In genomic region chr9:44802808-44803450, GRCm38 (mm10) we compare ENCODE assay signal across 18 mouse cellular contexts. TPM values are rescaled to one million over a fixed set of nuclear protein-coding genes. Genes with fewer than 3 reads are reported as not detected.
DNase-seq lines count a peak whose midpoint lies in the region; ATAC-seq and TF ChIP-seq lines count a peak whose summit lies in the region.
"Had no signal": no experiment of that assay in that cellular context is flagged by ENCODE, and none has a peak within 500 bp of the region (broad histone marks: within the 10 kb centered on the region; RNA-seq: fewer than 3 reads in every experiment).

TSS of gene Ttc36 (minus strand) at chr9:44803072.

- H3K4me2 ChIP-seq in forebrain, embryonic 13.5 days, result no peak within 1 kb of the TSS
- H3K4me2 ChIP-seq in midbrain, embryonic 13.5 days (replicated peaks), result no peak within 1 kb of the TSS
- H3K4me2 ChIP-seq: forebrain, embryonic 12.5 days; heart, embryonic 15.5 days; hindbrain, embryonic 15.5 days; limb, embryonic 12.5 days; neural tube, embryonic 13.5 days had no signal

- H3K27me3 ChIP-seq in liver, adult 2 months (ENCODE audit: control insufficient read depth, insufficient read depth, low read length), result no peaks in the 10 kb centered on the region
- peaks cover 21% of the 10 kb centered on the region for H3K27me3 ChIP-seq in forebrain, embryonic 13.5 days
- H3K27me3 ChIP-seq in midbrain, embryonic 13.5 days, result peaks cover 22% of the 10 kb centered on the region
- H3K27me3 ChIP-seq: hindbrain, embryonic 15.5 days had no signal

- peak within 1 kb of the TSS; percentile 58 for H3K4me3 ChIP-seq in liver, adult 2 months (ENCODE audit: insufficient read depth, low read depth, low read length)
- no peak within 1 kb of the TSS for H3K4me3 ChIP-seq in forebrain, embryonic 13.5 days
- no peak within 1 kb of the TSS for H3K4me3 ChIP-seq in midbrain, embryonic 13.5 days (replicated peaks)
- H3K4me3 ChIP-seq: embryonic facial prominence, embryonic 10.5 days; forebrain, embryonic 12.5 days; heart, embryonic 15.5 days; hindbrain, embryonic 15.5 days; limb, embryonic 12.5 days; midbrain, embryonic 10.5 days; neural tube, embryonic 13.5 days had no signal

- no peak for TF ChIP-seq CTCF in liver, adult 2 months (IDR thresholded peaks at IDR 0.05; ENCODE audit: low read depth, low read length)

- DNase-seq in NIH3T3 (ENCODE audit: low read depth), result peak; percentile 11
- DNase-seq in kidney, adult 9 months, result peak; percentile 94
- DNase-seq in liver, adult 2 months (ENCODE audit: extremely low read depth, low read depth, low spot score), result peak; percentile 95
- DNase-seq in lung, postnatal 10 days, result peak; percentile 56
- DNase-seq in thymus, postnatal 25 days, result no peak
- no peak for DNase-seq in layer of hippocampus, adult 18-20 months (ENCODE audit: low spot score in 2 of 2)
- DNase-seq: cerebellum, adult 8-10 months; gastrocnemius, postnatal 14 days; thymus, postnatal 36 days had no signal

- H3K9ac ChIP-seq in liver, adult 2 months (ENCODE audit: low read depth, low read length), result peak within 1 kb of the TSS; percentile 70
- H3K9ac ChIP-seq in forebrain, embryonic 13.5 days, result no peak within 1 kb of the TSS
- H3K9ac ChIP-seq in midbrain, embryonic 13.5 days (replicated peaks), result no peak within 1 kb of the TSS
- H3K9ac ChIP-seq: forebrain, embryonic 12.5 days; heart, embryonic 15.5 days; hindbrain, embryonic 15.5 days; limb, embryonic 12.5 days; neural tube, embryonic 13.5 days had no signal

- H3K27ac ChIP-seq in liver, adult 2 months (replicated peaks; ENCODE audit: insufficient read depth, low read depth, low read length), result peak within 1 kb of the TSS; percentile 91
- H3K27ac ChIP-seq in forebrain, embryonic 13.5 days, result no peak within 1 kb of the TSS
- H3K27ac ChIP-seq in midbrain, embryonic 13.5 days, result no peak within 1 kb of the TSS
- H3K27ac ChIP-seq: embryonic facial prominence, embryonic 10.5 days; forebrain, embryonic 12.5 days; heart, embryonic 15.5 days; hindbrain, embryonic 15.5 days; limb, embryonic 12.5 days; midbrain, embryonic 10.5 days; neural tube, embryonic 13.5 days had no signal

- no peak for ATAC-seq in forebrain, embryonic 13.5 days
- no peak for ATAC-seq in midbrain, embryonic 13.5 days

- H3K9me3 ChIP-seq in forebrain, embryonic 13.5 days (replicated peaks), result no peaks in the 10 kb centered on the region
- H3K9me3 ChIP-seq in midbrain, embryonic 13.5 days, result no peaks in the 10 kb centered on the region
- H3K9me3 ChIP-seq: embryonic facial prominence, embryonic 10.5 days; forebrain, embryonic 12.5 days; heart, embryonic 15.5 days; hindbrain, embryonic 15.5 days; limb, embryonic 12.5 days; midbrain, embryonic 10.5 days; neural tube, embryonic 13.5 days had no signal

- WGBS in liver, adult 2 months, result 15% methylated on average over 4 of the region's 4 CpGs
- WGBS in forebrain, embryonic 13.5 days, result 82% methylated on average over 4 of the region's 4 CpGs
- 79% methylated on average over 4 of the region's 4 CpGs for WGBS in midbrain, embryonic 13.5 days

- H3K4me1 ChIP-seq in liver, adult 2 months (ENCODE audit: control insufficient read depth, insufficient read depth, low read length), result peaks cover 20% of the 10 kb centered on the region
- H3K4me1 ChIP-seq in forebrain, embryonic 13.5 days, result peaks cover 17% of the 10 kb centered on the region
- peaks cover 23% of the 10 kb centered on the region for H3K4me1 ChIP-seq in midbrain, embryonic 13.5 days (replicated peaks)

- TF ChIP-seq POLR2A in liver, adult 2 months (IDR thresholded peaks at IDR 0.05; ENCODE audit: extremely low read depth, insufficient read depth, low read length), result peak; percentile 92

- H3K36me3 ChIP-seq in liver, adult 2 months (ENCODE audit: control insufficient read depth, insufficient read depth, low read length), result peaks cover 22% of the 10 kb centered on the region; the same call in 1 of the 2 replicates
- peaks cover 34% of the 10 kb centered on the region for H3K36me3 ChIP-seq in forebrain, embryonic 13.5 days (ENCODE audit: poor library complexity, severe bottlenecking)
- H3K36me3 ChIP-seq in midbrain, embryonic 13.5 days, result peaks cover 35% of the 10 kb centered on the region

- H3K79me2 ChIP-seq in liver, adult 2 months (ENCODE audit: control insufficient read depth, insufficient read depth, low read length), result peaks cover 7% of the 10 kb centered on the region; the same call in 1 of the 2 replicates

RNA-seq across cellular contexts. Expression of gene Ttc36, which starts in this region (rescaled TPM):
- total RNA-seq in liver, adult 2 months (2014; rRNA removed), result 1,192 and 1,193 TPM in 2 replicates
- polyA plus RNA-seq in liver, adult 2 months (2012; rRNA removed), result 2,094 and 2,442 TPM in 2 replicates
- total RNA-seq in layer of hippocampus, adult 18-20 months (2021), result 1 to 10 TPM in 1 of 2 experiments, not detected in 1; 1.2 TPM
- 0.60 TPM in 1 of 2 replicates, not detected in the other for polyA plus RNA-seq in forebrain, embryonic 13.5 days (2015; fragmentation: Nextera tagmentation; extraction: Ambion mirVana)
- polyA plus RNA-seq in midbrain, embryonic 13.5 days (2015; fragmentation: Nextera tagmentation; extraction: Ambion mirVana), result not detected in 2 replicates
- polyA plus RNA-seq: embryonic facial prominence, embryonic 10.5 days; limb, embryonic 12.5 days; neural tube, embryonic 13.5 days had no signal

Comparison
In these comparisons a context has a peak if more than half of its experiments do, and no peak if none do; other contexts are left out.
1. RNA of gene Ttc36 (total RNA-seq): 1,192 to 1,193 TPM in liver, adult 2 months; 1.2 TPM in layer of hippocampus, adult 18-20 months; every median in the first group is over 100 times any median in the second.
2. RNA of gene Ttc36 (polyA plus RNA-seq): 2,094 to 2,442 TPM in liver, adult 2 months; not detected in midbrain, embryonic 13.5 days and 0.60 TPM in forebrain, embryonic 13.5 days; every median in the first group is over 1,000 times any median in the second.
3. DNase-seq: peak in NIH3T3 (single experiment), kidney, adult 9 months (single experiment), liver, adult 2 months (single experiment) and lung, postnatal 10 days (single experiment); none in thymus, postnatal 25 days (single experiment) and layer of hippocampus, adult 18-20 months (0 of 2).